Mouse (Mus musculus): ENCODE measurements at regions not wholly inside any gene's neighbourhood (a gene's known extent, or its start where the extent isn't known, plus 50 kb on each side); places are given as distances from the start of the nearest gene placed in this dataset.

DNA sequence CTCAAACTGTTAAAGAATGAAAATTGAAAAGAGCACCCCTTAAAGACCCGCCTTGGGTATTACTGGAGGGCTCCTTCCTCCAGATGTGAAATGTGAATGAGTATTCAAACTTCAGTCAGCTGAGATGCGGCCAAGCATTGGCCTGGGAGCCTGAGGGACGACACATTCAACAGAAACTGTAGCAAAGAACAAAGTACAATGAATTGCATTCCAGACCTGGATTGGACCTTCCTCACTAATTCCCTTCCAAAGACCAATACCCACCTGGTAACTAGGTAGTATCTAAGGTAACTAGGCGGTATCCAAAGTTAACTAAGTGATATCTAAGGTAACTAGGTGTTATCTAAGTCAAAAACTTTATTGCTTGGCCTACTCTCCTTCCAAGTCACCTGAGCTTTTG is 193.7 kb upstream of the Mkln1 start:
- Histone ChIP-seq H3K27me3 (ENCODE audit: control insufficient read depth, insufficient read depth, low read length, poor library complexity, severe bottlenecking) (no peaks in the 10 kb centered on the region), H3K4me1 (ENCODE audit: control insufficient read depth, insufficient read depth, low read length) (no peaks in the 10 kb centered on the region), H3K4me3 (ENCODE audit: low read depth, low read length) (no peak overlapping the region), H3K27ac (ENCODE audit: insufficient read depth, low read length) (no peak overlapping the region), H3K9me3 (replicated peaks; ENCODE audit: control insufficient read depth, insufficient read depth, low read length, poor library complexity, severe bottlenecking) (no peaks in the 10 kb centered on the region), H3K36me3 (ENCODE audit: control insufficient read depth, insufficient read depth, low read length, poor library complexity, severe bottlenecking) (no peaks in the 10 kb centered on the region), H3K9ac (ENCODE audit: low read depth, poor library complexity, severe bottlenecking) (no peak overlapping the region)
- TF ChIP-seq POLR2A (IDR thresholded peaks at IDR 0.05; ENCODE audit: insufficient read depth, low read length) (no peak), CTCF (IDR thresholded peaks at IDR 0.05; ENCODE audit: low read depth, low read length) (no peak), EP300 (IDR thresholded peaks at IDR 0.05; ENCODE audit: insufficient read depth, low read depth, low read length) (no peak)

DNA sequence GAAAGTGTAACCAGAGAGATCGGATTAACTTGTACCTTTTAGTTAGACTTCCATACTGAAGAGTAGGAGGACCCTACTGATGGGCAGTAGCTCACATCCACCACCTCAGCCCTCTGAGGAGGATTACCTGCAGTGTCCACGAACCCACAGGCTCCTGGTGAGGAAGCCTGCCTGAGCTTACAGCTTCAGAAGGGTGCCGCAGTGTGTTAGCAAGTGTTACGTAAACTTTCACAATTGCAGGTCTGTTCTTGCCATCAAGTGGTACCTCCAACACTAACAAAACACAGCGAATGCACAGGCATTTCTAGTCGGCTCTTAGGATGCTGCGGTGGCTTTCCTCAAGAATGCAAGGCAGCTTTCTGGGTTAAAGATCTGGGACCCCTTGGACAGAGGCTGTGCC is 192.4 kb upstream of the Mkln1 start:
- Histone ChIP-seq H3K4me1 (ENCODE audit: control insufficient read depth, insufficient read depth, low read length) (no peaks in the 10 kb centered on the region), H3K27me3 (ENCODE audit: control insufficient read depth, insufficient read depth, low read length, poor library complexity, severe bottlenecking) (no peaks in the 10 kb centered on the region), H3K27ac (ENCODE audit: insufficient read depth, low read length) (no peak overlapping the region), H3K36me3 (ENCODE audit: control insufficient read depth, insufficient read depth, low read length, poor library complexity, severe bottlenecking) (no peaks in the 10 kb centered on the region), H3K4me3 (ENCODE audit: low read depth, low read length) (no peak overlapping the region), H3K9ac (ENCODE audit: low read depth, poor library complexity, severe bottlenecking) (no peak overlapping the region), H3K9me3 (replicated peaks; ENCODE audit: control insufficient read depth, insufficient read depth, low read length, poor library complexity, severe bottlenecking) (no peaks in the 10 kb centered on the region)
- TF ChIP-seq EP300 (IDR thresholded peaks at IDR 0.05; ENCODE audit: insufficient read depth, low read depth, low read length) (no peak), CTCF (IDR thresholded peaks at IDR 0.05; ENCODE audit: low read depth, low read length) (no peak), POLR2A (IDR thresholded peaks at IDR 0.05; ENCODE audit: insufficient read depth, low read length) (no peak)

DNA sequence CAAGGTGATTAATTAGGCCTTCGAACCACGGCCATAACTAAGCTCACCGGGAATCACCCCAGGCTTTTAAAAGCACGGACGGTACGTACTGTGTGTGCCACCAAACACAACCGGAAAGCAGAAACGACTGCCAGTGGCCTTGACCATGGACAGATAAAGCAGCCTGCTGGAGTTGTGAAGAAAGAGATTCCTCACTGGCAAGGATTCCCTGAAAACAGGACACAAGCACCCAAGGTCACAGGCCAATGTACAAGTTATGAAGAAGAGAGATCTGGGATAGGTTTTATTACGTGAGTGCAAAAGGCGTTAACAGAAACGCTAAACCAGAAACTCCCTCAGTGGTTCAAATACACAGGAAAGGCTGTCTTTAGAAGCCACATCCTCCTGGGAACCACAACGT is 191.3 kb upstream of the Mkln1 start:
- Histone ChIP-seq H3K9ac (ENCODE audit: low read depth, poor library complexity, severe bottlenecking) (no peak overlapping the region), H3K4me3 (ENCODE audit: low read depth, low read length) (no peak overlapping the region), H3K36me3 (ENCODE audit: control insufficient read depth, insufficient read depth, low read length, poor library complexity, severe bottlenecking) (no peaks in the 10 kb centered on the region), H3K4me1 (ENCODE audit: control insufficient read depth, insufficient read depth, low read length) (no peaks in the 10 kb centered on the region), H3K27ac (ENCODE audit: insufficient read depth, low read length) (no peak overlapping the region), H3K27me3 (ENCODE audit: control insufficient read depth, insufficient read depth, low read length, poor library complexity, severe bottlenecking) (no peaks in the 10 kb centered on the region), H3K9me3 (replicated peaks; ENCODE audit: control insufficient read depth, insufficient read depth, low read length, poor library complexity, severe bottlenecking) (no peaks in the 10 kb centered on the region)
- no peak for TF ChIP-seq EP300 (IDR thresholded peaks at IDR 0.05; ENCODE audit: insufficient read depth, low read depth, low read length)
- no peak for TF ChIP-seq POLR2A (IDR thresholded peaks at IDR 0.05; ENCODE audit: insufficient read depth, low read length)
- TF ChIP-seq CTCF (IDR thresholded peaks at IDR 0.05; ENCODE audit: low read depth, low read length), result no peak

DNA sequence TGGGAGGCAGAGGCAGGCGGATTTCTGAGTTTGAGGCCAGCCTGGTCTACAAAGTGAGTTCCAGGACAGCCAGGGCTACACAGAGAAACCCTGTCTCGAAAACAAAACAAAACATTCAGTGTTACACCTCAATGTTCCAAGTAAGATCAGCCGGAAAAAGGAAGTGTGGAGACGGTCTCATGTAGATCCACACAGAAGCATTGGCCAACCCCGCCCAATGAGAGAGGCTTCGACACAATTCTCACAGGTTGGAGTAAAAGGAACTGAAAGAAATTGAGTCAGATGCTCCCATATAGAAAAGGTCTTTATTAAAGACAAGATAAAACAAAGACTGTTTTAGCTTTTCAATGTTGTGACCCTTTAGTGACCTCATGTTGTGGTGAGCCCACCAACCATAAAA is 190.3 kb upstream of the Mkln1 start:
- Histone ChIP-seq H3K36me3 (ENCODE audit: control insufficient read depth, insufficient read depth, low read length, poor library complexity, severe bottlenecking) (no peaks in the 10 kb centered on the region), H3K27ac (ENCODE audit: insufficient read depth, low read length) (no peak overlapping the region), H3K9me3 (replicated peaks; ENCODE audit: control insufficient read depth, insufficient read depth, low read length, poor library complexity, severe bottlenecking) (no peaks in the 10 kb centered on the region), H3K4me1 (ENCODE audit: control insufficient read depth, insufficient read depth, low read length) (no peaks in the 10 kb centered on the region), H3K27me3 (ENCODE audit: control insufficient read depth, insufficient read depth, low read length, poor library complexity, severe bottlenecking) (no peaks in the 10 kb centered on the region), H3K4me3 (ENCODE audit: low read depth, low read length) (no peak overlapping the region), H3K9ac (ENCODE audit: low read depth, poor library complexity, severe bottlenecking) (no peak overlapping the region)
- TF ChIP-seq POLR2A (IDR thresholded peaks at IDR 0.05; ENCODE audit: insufficient read depth, low read length) (no peak), CTCF (IDR thresholded peaks at IDR 0.05; ENCODE audit: low read depth, low read length) (no peak), EP300 (IDR thresholded peaks at IDR 0.05; ENCODE audit: insufficient read depth, low read depth, low read length) (no peak)

DNA sequence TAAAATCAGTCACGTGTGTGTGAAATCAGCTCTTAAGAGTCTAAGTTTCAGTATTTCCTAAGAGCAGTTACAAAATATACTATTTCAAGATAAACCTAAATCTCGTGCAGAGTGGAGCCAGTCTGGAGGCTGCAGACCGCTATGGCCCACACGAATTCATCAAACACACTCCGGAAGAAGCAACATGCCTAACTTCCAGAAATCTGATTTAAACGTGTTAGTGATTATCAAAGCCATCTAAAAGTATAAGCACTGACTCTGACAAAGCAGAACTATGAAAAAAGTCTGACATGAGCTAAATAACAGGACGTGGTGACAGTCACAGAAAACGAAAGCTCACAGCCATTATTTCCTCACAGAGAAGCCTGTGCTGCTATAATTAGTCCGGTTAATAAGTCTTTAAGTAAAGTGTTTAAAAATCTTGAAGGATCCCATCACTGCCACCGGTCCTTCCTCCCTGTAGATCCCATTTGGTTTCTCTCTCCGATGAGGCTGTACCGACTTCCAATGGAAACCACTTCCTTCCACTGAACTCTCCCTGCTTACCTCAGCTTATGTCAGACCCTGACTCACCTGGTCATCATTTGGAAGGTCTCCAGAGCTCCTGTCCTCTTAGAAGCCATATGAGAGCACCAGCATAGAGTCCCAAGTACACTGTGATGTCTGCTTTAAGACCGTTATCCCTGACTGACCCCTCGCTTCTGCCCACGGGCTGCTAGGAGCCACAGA is 189.0 kb upstream of the Mkln1 start:
- no peak overlapping the region for H3K27ac ChIP-seq (ENCODE audit: insufficient read depth, low read length)
- H3K4me1 ChIP-seq (ENCODE audit: control insufficient read depth, insufficient read depth, low read length), result no peaks in the 10 kb centered on the region
- no peaks in the 10 kb centered on the region for H3K27me3 ChIP-seq (ENCODE audit: control insufficient read depth, insufficient read depth, low read length, poor library complexity, severe bottlenecking)
- no peaks in the 10 kb centered on the region for H3K9me3 ChIP-seq (replicated peaks; ENCODE audit: control insufficient read depth, insufficient read depth, low read length, poor library complexity, severe bottlenecking)
- no peaks in the 10 kb centered on the region for H3K36me3 ChIP-seq (ENCODE audit: control insufficient read depth, insufficient read depth, low read length, poor library complexity, severe bottlenecking)
- no peak overlapping the region for H3K4me3 ChIP-seq (ENCODE audit: low read depth, low read length)
- no peak overlapping the region for H3K9ac ChIP-seq (ENCODE audit: low read depth, poor library complexity, severe bottlenecking)
- TF ChIP-seq CTCF (IDR thresholded peaks at IDR 0.05; ENCODE audit: low read depth, low read length) (no peak), POLR2A (IDR thresholded peaks at IDR 0.05; ENCODE audit: insufficient read depth, low read length) (no peak), EP300 (IDR thresholded peaks at IDR 0.05; ENCODE audit: insufficient read depth, low read depth, low read length) (no peak)

DNA sequence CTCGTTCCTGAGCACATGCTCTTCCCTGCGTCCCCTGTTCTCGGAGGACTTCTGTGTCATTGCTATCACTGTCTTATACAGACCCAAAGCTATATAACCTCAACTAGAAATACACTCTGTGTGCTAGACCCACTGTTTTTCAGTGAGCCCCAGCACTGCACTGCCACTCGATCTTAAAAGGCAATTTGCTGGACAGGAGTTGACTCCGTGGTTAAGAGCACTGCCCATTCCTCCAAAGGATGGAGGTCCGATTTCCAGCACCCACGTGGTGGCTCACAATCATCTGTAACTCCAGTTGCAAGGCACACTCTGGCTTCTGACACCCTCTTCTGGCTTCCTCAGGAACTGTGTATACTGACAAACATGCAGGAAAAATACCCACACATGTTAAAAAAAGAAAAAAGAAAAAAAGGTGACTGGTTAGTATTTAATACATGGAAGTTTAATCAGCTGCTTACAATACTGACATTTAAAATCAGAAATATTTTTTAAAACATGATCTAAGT is 188.3 kb upstream of the Mkln1 start:
- Histone ChIP-seq H3K4me1 (ENCODE audit: control insufficient read depth, insufficient read depth, low read length) (no peaks in the 10 kb centered on the region), H3K36me3 (ENCODE audit: control insufficient read depth, insufficient read depth, low read length, poor library complexity, severe bottlenecking) (no peaks in the 10 kb centered on the region), H3K9ac (ENCODE audit: low read depth, poor library complexity, severe bottlenecking) (no peak overlapping the region), H3K4me3 (ENCODE audit: low read depth, low read length) (no peak overlapping the region), H3K9me3 (replicated peaks; ENCODE audit: control insufficient read depth, insufficient read depth, low read length, poor library complexity, severe bottlenecking) (no peaks in the 10 kb centered on the region), H3K27ac (ENCODE audit: insufficient read depth, low read length) (no peak overlapping the region), H3K27me3 (ENCODE audit: control insufficient read depth, insufficient read depth, low read length, poor library complexity, severe bottlenecking) (no peaks in the 10 kb centered on the region)
- no peak for TF ChIP-seq CTCF (IDR thresholded peaks at IDR 0.05; ENCODE audit: low read depth, low read length)
- no peak for TF ChIP-seq EP300 (IDR thresholded peaks at IDR 0.05; ENCODE audit: insufficient read depth, low read depth, low read length)
- TF ChIP-seq POLR2A (IDR thresholded peaks at IDR 0.05; ENCODE audit: insufficient read depth, low read length), result no peak
